Mouse (Mus musculus): ENCODE measurements around the gene Zfp764.

DNA sequence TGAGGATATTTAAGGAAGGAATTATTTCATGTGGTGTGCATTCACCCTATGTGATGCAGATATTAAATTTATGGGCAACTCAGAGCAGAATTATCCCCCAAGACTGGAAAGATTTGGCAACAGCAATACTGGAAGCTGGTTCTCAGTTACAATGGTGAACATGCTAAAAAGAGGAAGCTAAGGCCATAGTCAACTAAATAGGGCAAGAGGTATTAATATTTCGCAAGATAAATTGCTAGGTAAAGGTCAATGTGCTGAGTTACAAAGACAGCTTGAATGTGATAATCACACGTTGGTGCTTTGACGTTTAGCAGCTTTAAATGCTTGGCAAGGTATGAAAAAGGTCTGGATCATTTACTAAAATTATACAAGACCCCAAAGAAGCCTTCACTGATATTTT, 50.8 kb downstream of the Zfp764 start:
- TF ChIP-seq CHD2 (IDR thresholded peaks at IDR 0.05; ENCODE audit: low read depth, low read length) (no peak), ZC3H11A (IDR thresholded peaks at IDR 0.05; ENCODE audit: borderline replicate concordance, low read depth, low read length) (no peak), HCFC1 (IDR thresholded peaks at IDR 0.05; ENCODE audit: borderline replicate concordance, insufficient read depth, low read length) (no peak), MAFK (IDR thresholded peaks at IDR 0.05; ENCODE audit: insufficient read depth, low read depth, low read length) (no peak)
